Mouse (Mus musculus) limb, embryonic 12.5 days (tissue): ENCODE data around the gene Ppef2. TPM values are rescaled to one million over a fixed set of nuclear protein-coding genes. Genes with fewer than 3 reads are reported as not detected.

ENCODE experiments used
- ATAC-seq: fragments of 200-750 bp; cut with Nextera tagmentation; 2 replicates; pipeline ENCODE4 v1.8.0; 2017; ENCODE audit warnings: low read depth, moderate TSS enrichment; ENCODE audit not compliant: insufficient number of reproducible peaks, insufficient read depth, low FRiP score, low TSS enrichment
- H3K27ac ChIP-seq: fragments of 300-500 bp; sonication (generic); 2 replicates; pipeline ENCODE4 v1.5.1; 2016; ENCODE audit warnings: mild to moderate bottlenecking, moderate library complexity
- H3K27me3 ChIP-seq: fragments of 300-500 bp; sonication (generic); 2 replicates; pipeline ENCODE4 v1.6.1; 2016; ENCODE audit warnings: mild to moderate bottlenecking, moderate library complexity
- H3K36me3 ChIP-seq: fragments of 300-500 bp; sonication (generic); 2 replicates; pipeline ENCODE4 v1.6.1; 2016; ENCODE audit warnings: mild to moderate bottlenecking, moderate library complexity
- H3K4me1 ChIP-seq: fragments of 300-500 bp; sonication (generic); replicated peaks from 2 replicates; pipeline ENCODE4 v1.6.1; 2016
- H3K4me2 ChIP-seq: fragments of 300-500 bp; sonication (generic); 2 replicates; pipeline ENCODE4 v1.6.1; 2016; ENCODE audit warnings: mild to moderate bottlenecking, moderate library complexity
- H3K4me3 ChIP-seq: fragments of 300-500 bp; sonication (generic); replicated peaks from 2 replicates; pipeline ENCODE4 v1.5.1; 2016; ENCODE audit warnings: mild to moderate bottlenecking
- H3K9ac ChIP-seq: fragments of 300-500 bp; sonication (generic); replicated peaks from 2 replicates; pipeline ENCODE4 v1.6.1; 2016; ENCODE audit warnings: mild to moderate bottlenecking, moderate library complexity
- H3K9me3 ChIP-seq: fragments of 300-500 bp; sonication (generic); 2 replicates; pipeline ENCODE4 v1.6.1; 2016; ENCODE audit warnings: mild to moderate bottlenecking, moderate library complexity
- WGBS: fragments of 180-500 bp; shearing (Covaris S2); methylation state at CpG from one replicate; pipeline ENCODE4 v1.1.7; 2016; 5-methylcytosine and 5-hydroxymethylcytosine counted together
- polyA plus RNA-seq: library from polyadenylated mRNA; unstranded; fragments of >200 nt; fragmentation: Nextera tagmentation; extraction: Ambion mirVana; gene quantifications from 2 replicates; pipeline ENCODE4 v1.2.1, GENCODE M21; 2016

Gene Ppef2
- polyA plus RNA-seq, 1 experiment from 2014 or later = not detected

- Histone ChIP-seq H3K27ac (no peak overlapping the region), H3K9ac (no peak overlapping the region), H3K4me2 (no peak overlapping the region), H3K9me3 (no peaks in the 10 kb centered on the region), H3K4me1 (no peaks in the 10 kb centered on the region), H3K4me3 (no peak overlapping the region), H3K27me3 (no peaks in the 10 kb centered on the region), H3K36me3 (no peaks in the 10 kb centered on the region)
- ATAC-seq = no peak
- WGBS = 57% methylated on average over 5 of the region's 5 CpGs
Measured at GRCm38 (mm10) chr5:92234939-92235557, 21.0 kb downstream of the Ppef2 start.

- Histone ChIP-seq H3K9ac (no peak overlapping the region), H3K4me3 (no peak overlapping the region), H3K27ac (no peak overlapping the region), H3K36me3 (no peaks in the 10 kb centered on the region), H3K4me1 (no peaks in the 10 kb centered on the region), H3K27me3 (no peaks in the 10 kb centered on the region), H3K4me2 (no peak overlapping the region), H3K9me3 (no peaks in the 10 kb centered on the region)
- no peak for ATAC-seq
- 86% methylated on average over 4 of the region's 4 CpGs for WGBS
Measured at GRCm38 (mm10) chr5:92233366-92233765, 22.7 kb downstream of the Ppef2 start.

GRCm38 (mm10) chr5:92231836-92232235 lies 24.2 kb downstream of the Ppef2 start:
- no peaks in the 10 kb centered on the region for H3K9me3 ChIP-seq
- H3K27me3 ChIP-seq = no peaks in the 10 kb centered on the region
- H3K4me2 ChIP-seq = no peak overlapping the region
- H3K9ac ChIP-seq = no peak overlapping the region
- no peaks in the 10 kb centered on the region for H3K4me1 ChIP-seq
- WGBS = 84% methylated on average over 10 of the region's 10 CpGs
- no peak overlapping the region for H3K27ac ChIP-seq
- ATAC-seq = no peak
- H3K36me3 ChIP-seq = no peaks in the 10 kb centered on the region
- no peak overlapping the region for H3K4me3 ChIP-seq

- no peak for ATAC-seq
- Histone ChIP-seq H3K27ac (no peak overlapping the region), H3K9me3 (no peaks in the 10 kb centered on the region), H3K27me3 (no peaks in the 10 kb centered on the region), H3K36me3 (no peaks in the 10 kb centered on the region), H3K4me2 (no peak overlapping the region), H3K4me3 (no peak overlapping the region), H3K4me1 (no peaks in the 10 kb centered on the region), H3K9ac (no peak overlapping the region)
- WGBS = 82% methylated on average over 11 of the region's 11 CpGs
Measured at GRCm38 (mm10) chr5:92230306-92230705, 25.8 kb downstream of the Ppef2 start.

GRCm38 (mm10) chr5:92229514-92229913 lies 26.6 kb downstream of the Ppef2 start:
- no peak overlapping the region for H3K4me2 ChIP-seq
- H3K4me3 ChIP-seq = no peak overlapping the region
- no peaks in the 10 kb centered on the region for H3K36me3 ChIP-seq
- no peak overlapping the region for H3K27ac ChIP-seq
- H3K9me3 ChIP-seq = no peaks in the 10 kb centered on the region
- no peaks in the 10 kb centered on the region for H3K27me3 ChIP-seq
- ATAC-seq = no peak
- WGBS = 95% methylated on average over 3 of the region's 3 CpGs
- no peaks in the 10 kb centered on the region for H3K4me1 ChIP-seq
- H3K9ac ChIP-seq = no peak overlapping the region

- no peak overlapping the region for H3K27ac ChIP-seq
- WGBS = 41% methylated on average over 10 of the region's 10 CpGs
Measured at GRCm38 (mm10) chr5:92228776-92229175, 27.3 kb downstream of the Ppef2 start.

GRCm38 (mm10) chr5:92227782-92228181 lies 28.3 kb downstream of the Ppef2 start:
- H3K4me2 ChIP-seq = no peak overlapping the region
- H3K27ac ChIP-seq = no peak overlapping the region
- no peak for ATAC-seq
- no peaks in the 10 kb centered on the region for H3K4me1 ChIP-seq
- H3K9me3 ChIP-seq = no peaks in the 10 kb centered on the region
- no peaks in the 10 kb centered on the region for H3K36me3 ChIP-seq
- no peak overlapping the region for H3K4me3 ChIP-seq
- no peaks in the 10 kb centered on the region for H3K27me3 ChIP-seq
- 87% methylated on average over 7 of the region's 7 CpGs for WGBS
- H3K9ac ChIP-seq = no peak overlapping the region

More at GRCm38 (mm10) chr5:92228776-92229175, 27.3 kb downstream of the Ppef2 start:
- ATAC-seq = no peak
- Histone ChIP-seq H3K4me3 (no peak overlapping the region), H3K4me1 (no peaks in the 10 kb centered on the region), H3K36me3 (no peaks in the 10 kb centered on the region), H3K4me2 (no peak overlapping the region), H3K9me3 (no peaks in the 10 kb centered on the region), H3K9ac (no peak overlapping the region), H3K27me3 (no peaks in the 10 kb centered on the region)

- WGBS = 92% methylated on average over 8 of the region's 8 CpGs
- no peaks in the 10 kb centered on the region for H3K9me3 ChIP-seq
- no peaks in the 10 kb centered on the region for H3K4me1 ChIP-seq
- no peak overlapping the region for H3K27ac ChIP-seq
- ATAC-seq = no peak
- no peaks in the 10 kb centered on the region for H3K36me3 ChIP-seq
- no peak overlapping the region for H3K9ac ChIP-seq
- no peak overlapping the region for H3K4me3 ChIP-seq
- no peaks in the 10 kb centered on the region for H3K27me3 ChIP-seq
- H3K4me2 ChIP-seq = no peak overlapping the region
Measured at GRCm38 (mm10) chr5:92220287-92220902, 35.7 kb downstream of the Ppef2 start.

GRCm38 (mm10) chr5:92219826-92220225 lies 36.3 kb downstream of the Ppef2 start:
- H3K4me1 ChIP-seq = no peaks in the 10 kb centered on the region
- WGBS = 74% methylated on average over 6 of the region's 6 CpGs
- no peak overlapping the region for H3K4me2 ChIP-seq
- no peak overlapping the region for H3K4me3 ChIP-seq
- H3K27me3 ChIP-seq = no peaks in the 10 kb centered on the region
- H3K27ac ChIP-seq = no peak overlapping the region
- no peak overlapping the region for H3K9ac ChIP-seq
- no peaks in the 10 kb centered on the region for H3K9me3 ChIP-seq
- ATAC-seq = no peak
- no peaks in the 10 kb centered on the region for H3K36me3 ChIP-seq

GRCm38 (mm10) chr5:92218915-92219793 lies 36.9 kb downstream of the Ppef2 start:
- no peak overlapping the region for H3K4me2 ChIP-seq
- H3K4me3 ChIP-seq = no peak overlapping the region
- H3K27me3 ChIP-seq = no peaks in the 10 kb centered on the region
- H3K36me3 ChIP-seq = no peaks in the 10 kb centered on the region
- H3K9me3 ChIP-seq = no peaks in the 10 kb centered on the region
- no peak for ATAC-seq
- WGBS = 60% methylated on average over 17 of the region's 17 CpGs
- H3K4me1 ChIP-seq = no peaks in the 10 kb centered on the region
- H3K27ac ChIP-seq = no peak overlapping the region
- no peak overlapping the region for H3K9ac ChIP-seq

- WGBS = 92% methylated on average over 4 of the region's 4 CpGs
- no peak for ATAC-seq
Measured at GRCm38 (mm10) chr5:92215308-92215707, 40.8 kb downstream of the Ppef2 start, which contains the start of gene U90926. TSS of gene U90926 (minus strand) at chr5:92215408.

More at GRCm38 (mm10) chr5:92215308-92215707, 40.8 kb downstream of the Ppef2 start, which contains the start of gene U90926:
- Histone ChIP-seq H3K27ac (no peak within 1 kb of the TSS), H3K27me3 (no peaks in the 10 kb centered on the region), H3K4me3 (no peak within 1 kb of the TSS), H3K4me2 (no peak within 1 kb of the TSS), H3K9me3 (no peaks in the 10 kb centered on the region), H3K9ac (no peak within 1 kb of the TSS), H3K4me1 (no peaks in the 10 kb centered on the region), H3K36me3 (no peaks in the 10 kb centered on the region)
